Mouse (Mus musculus) left cerebral cortex, adult 18-20 months (tissue): Measurements from ENCODE around the gene Fkbp14. TPM values are rescaled to one million over a fixed set of nuclear protein-coding genes. Genes with fewer than 3 reads are reported as not detected.
A peak's percentile ranks its signal among the peaks of the same experiment; 100 is the strongest.

Experiments
- DNase-seq, 2 experiments: peaks; one replicate each; pipeline ENCODE4 v3.0.0; 2021 to 2022; ENCODE audit warnings: low spot score in 2 of 2, mixed read lengths in 1 of 2
- total RNA-seq, 2 experiments: library from RNA; stranded (reverse); gene quantifications; 2 replicates each; pipeline ENCODE4 v1.2.3; 2021

The Fkbp14 gene
- total RNA-seq, 2 experiments from 2014 or later, result 9.5 to 9.9 TPM

DNA sequence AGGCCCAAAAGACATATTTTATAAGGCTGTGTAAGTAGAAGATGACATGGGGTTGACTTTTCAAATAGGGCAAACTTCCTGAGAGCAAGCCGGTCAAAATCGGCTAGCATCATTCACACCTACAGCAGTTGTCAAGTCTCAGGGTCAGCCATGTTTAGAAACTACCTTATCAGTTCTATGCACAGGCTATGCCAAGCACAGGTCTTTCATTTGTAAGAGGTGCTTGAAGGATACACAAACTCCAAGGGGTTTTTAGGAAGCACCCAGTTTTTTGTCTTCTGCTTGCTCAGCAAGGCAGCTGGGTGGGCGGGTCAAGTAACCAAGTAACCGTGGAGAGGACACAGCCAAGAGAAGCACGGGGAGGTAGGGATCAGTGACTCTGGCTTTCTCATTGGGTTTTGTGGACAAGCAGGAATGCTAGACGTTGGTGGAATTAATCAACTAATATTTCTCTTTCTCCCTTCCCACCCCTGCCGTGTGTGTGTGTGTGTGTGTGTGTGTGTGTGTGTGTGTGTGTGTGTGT is 46.2 kb downstream of the Fkbp14 start:
- DNase-seq, result no peak

DNA sequence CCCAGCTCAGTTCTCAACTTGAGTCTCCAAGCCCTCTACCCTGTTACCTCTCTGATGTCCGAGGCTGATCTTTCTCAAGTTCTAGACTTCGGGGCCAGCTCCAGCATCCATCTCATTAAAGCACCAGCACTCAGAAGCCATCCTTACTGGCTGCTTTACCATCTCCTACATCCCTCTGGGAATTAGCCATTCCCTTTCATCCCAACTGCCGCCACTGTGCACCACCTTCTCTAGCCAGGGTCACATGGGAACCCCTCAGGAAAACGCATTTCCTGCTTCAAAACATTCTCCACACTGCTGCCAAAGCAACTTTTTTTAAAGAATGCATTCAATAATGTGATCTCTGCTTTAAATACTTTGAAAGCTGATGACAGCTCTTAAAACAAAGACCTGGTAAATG is 47.8 kb downstream of the Fkbp14 start:
- DNase-seq, result no peak

DNA sequence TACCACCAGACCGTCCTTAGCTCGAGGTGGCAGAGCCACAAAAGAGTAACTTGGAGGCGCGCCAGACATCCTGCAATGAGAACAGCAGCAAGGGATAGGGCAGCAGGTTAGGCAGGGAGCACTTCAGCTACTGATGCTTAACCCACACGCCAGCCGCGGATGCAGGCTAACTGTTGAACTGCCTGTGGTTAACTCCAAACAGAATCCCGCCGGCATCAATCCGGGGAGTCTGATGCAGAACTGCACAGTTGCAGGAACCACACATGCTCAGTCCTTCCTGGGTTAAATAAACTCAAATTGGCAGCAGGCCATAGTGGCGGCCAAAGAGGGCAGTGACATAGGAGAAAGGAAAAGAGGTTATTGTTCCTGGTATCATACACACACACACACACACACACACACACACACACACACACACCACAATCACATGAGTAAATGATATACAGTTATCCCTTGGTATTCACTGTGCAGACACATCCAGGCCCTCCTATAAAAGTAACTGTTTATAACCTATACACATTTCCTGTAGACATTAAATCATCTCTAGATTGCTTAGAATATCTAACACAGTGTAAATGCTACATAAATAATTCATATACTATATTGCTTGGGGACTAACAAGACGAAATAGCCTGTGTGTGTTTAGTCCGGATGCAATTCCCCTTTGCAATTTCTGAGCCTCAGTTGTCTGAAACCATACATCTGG is 48.6 kb downstream of the Fkbp14 start:
- DNase-seq, result no peak

DNA sequence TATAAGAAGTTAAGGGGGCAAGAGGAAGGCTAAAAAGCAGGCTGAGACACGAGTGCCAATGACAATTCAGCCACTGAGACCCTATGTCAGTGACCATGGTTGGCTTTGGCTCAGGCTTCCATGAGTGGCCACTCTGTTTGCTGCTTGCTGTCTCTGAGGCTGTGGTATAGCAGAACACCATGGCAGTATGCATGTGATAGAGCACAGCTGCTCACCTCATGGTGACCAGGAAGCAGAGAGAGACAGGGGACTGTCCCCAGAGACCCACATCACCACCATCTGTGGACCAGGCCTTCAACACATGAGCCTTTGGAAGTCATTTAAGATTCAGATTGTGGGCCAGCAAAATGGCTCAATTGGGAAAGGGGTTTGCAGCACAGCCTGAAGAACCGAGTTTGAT is 53.5 kb downstream of the Fkbp14 start:
- DNase-seq, result no peak

DNA sequence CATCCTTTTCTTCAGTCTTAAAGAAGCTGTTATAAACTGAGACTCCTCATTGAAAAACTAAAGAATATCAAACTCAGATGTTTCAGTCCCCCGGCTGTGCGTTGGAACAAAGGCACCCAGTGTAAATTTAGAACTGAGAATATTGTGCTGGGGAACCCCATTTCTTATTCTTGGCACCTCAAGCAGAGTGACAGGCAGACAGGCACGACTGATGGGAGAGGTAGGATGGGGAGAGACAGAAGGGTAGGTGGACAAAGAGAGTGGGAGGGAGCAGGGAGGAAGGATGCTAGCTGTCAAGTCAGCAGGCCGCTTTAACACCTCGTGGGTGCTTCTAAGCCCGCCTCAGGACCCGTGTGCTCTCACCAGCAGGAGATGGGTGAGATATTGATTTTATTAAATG is 54.3 kb downstream of the Fkbp14 start:
- peak; percentile 12 to 37 for DNase-seq

DNA sequence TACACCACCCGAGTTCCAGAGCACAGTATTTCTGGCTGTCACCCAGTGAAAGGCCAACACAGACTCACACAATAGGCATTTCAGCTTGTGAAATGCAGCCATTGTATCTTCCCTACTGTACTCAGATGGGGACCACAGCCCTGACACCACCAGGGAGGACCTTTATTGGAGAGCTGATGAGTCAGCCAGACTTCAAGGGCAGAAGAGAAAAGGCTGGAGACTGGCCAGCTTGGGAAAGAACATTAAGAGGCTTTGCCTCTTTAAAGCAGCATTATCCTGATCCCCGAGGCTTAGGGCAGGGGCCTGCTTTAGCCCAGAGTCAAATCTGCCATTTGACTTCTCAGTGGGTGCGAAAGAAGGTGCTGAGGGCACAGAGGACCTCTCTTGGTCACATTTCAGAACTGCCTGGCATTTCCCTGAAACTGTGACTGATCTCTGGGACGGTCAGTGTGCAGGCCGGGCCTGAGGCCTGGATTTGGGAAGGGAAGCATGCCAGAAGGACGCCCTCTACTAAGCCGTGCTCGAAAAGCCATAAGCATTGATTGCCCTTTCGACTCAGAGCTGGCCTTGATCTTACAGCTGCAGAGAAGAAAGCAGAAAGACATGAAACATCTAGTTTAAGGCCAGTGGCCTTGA is 56.7 kb downstream of the Fkbp14 start:
- DNase-seq, result no peak

DNA sequence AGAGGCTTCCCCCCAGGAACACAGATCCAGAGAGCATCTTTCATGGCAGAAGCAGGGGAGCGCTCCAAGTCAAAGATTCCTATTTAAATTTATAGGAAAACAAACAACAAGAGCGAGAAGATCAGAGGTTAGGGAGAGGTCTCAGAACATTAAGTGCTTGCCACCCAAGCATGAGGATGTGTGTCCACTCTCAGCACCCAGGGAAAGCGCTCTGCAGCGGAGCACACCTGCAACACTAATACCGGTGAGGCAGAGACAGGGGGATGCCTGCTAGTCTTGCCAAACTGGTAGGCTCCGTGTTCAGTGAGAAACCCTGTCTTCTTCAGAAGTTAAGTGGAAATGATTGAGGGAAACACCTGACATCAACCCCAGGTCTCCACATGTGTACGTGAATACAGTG is 57.7 kb downstream of the Fkbp14 start:
- DNase-seq, result no peak

DNA sequence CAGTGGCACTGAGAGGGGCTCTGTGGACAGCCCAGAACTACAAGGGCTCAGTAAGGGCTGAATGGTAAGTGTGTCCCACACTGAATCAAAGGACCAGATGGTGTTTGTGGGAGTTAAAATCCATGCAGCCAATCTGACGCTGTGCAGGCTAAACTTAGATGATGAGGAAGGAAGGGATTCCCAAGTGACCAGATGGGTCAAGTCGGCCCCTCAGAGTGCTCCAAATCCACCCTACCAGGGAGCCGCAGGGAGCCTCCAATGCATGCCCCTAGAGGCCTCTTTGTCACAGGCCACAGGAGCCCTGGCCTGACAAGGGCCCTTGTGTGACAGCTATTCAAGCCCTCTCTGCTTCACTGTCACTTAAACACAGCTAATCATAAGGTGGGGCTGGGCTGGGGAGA is 58.3 kb downstream of the Fkbp14 start:
- peak; percentile 22 to 47 for DNase-seq

DNA sequence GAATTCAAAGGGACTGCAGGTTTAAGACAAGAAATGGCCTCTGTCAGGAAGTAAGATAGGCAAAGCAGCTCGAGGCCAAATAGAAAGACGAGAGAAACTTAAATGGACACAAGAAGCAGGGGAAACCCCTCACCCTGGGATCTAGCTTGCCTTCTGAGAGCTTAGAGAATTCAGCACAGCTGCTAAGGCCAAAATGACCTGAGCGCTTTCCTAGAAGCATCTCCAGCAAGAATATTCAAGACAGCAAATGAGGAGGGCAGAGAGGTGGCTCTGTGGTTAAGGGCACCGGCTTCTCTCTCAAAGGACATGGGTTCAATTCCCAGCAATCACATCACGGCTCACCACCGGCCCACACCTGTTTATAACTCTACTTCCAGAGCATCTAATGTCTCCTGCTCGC is 60.1 kb downstream of the Fkbp14 start:
- DNase-seq, result no peak

DNA sequence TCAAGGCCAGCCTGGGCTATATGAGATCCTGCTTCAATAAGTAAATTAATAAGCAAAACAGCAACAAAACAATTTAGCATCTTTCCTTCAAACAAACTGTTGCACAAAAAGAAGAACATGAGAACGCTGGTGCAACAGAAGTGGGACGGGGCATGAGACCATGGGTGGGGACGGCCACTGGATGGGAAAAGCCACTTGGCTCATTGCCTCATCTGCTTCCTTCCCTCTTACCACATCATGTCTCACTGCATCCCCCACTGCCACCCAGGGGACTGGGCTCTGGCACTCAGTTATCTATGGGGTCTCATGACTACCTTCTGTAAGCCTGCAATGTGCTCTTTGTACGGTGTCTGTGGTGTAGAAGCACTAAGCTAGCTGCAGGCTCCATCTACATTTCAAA is 61.6 kb downstream of the Fkbp14 start:
- DNase-seq, result no peak

DNA sequence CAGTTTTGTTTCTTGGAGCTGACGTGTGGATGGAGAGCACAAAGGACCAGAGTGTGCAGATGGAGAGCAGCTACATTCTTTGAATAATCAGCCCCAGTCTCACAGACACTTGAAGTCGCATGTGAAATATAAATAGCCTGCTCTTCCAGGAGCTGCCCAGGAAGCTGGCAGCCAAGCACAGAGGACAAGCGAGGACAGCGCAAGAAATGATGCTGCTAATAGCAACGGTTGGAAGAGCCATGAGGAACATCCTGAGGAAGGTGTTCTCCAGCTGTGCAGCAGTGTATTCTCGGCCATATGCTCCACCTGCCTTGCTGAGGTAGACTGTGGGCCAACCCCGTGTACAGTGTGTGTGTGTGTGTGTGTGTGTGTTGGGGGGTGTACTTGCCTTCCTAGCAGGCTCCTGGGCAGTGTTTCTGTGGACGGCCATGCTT is 66.0 kb downstream of the Fkbp14 start:
- peak; percentile 38 to 51 for DNase-seq

DNA sequence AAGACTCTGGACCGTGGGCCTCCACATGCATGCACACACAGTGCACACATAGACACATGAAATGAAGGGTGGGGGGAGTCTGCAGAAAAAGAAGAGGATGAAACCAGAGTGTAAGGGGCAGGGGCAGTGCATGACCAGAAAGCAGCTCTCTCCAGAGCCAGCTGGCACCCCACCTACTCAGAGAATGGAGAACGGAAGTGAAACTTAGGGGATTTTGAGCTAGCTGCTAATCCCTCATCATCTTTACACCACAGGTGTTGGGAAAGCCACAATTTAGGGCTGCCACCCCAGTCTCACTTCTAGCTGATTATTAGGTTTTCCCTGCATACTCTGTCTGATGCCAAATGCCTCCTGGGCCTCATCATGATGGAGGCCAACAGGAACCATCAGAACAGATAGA is 66.9 kb downstream of the Fkbp14 start:
- DNase-seq, result no peak

DNA sequence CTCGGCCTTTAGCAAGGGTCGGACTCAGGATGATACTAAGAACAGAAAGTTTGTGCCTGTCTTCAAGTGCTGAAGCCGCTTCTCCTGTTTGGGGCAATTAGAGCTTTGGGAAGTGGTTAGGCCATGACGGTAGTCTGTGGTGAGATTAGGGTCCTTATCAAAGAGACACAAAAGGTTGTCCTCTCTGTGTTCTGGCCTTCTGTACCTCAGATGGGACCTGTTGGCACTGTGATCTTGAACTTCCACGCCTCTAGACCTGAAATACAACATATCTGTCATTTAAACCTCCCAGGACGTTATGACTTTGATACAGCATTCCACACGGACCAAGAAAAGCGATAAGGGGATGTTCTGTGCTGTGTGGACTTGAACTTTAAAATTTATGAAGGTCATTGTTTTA is 68.4 kb downstream of the Fkbp14 start:
- DNase-seq, result no peak

Other genes starting within 250 kb of the Fkbp14 start
- gene Wipf3, start 167.7 kb downstream of the Fkbp14 start, total RNA-seq, result 10 to 100 TPM; 73.0 to 85.6 TPM
- gene Scrn1, start 30.8 kb downstream of the Fkbp14 start, total RNA-seq, result 100 to 1,000 TPM; 148 TPM
- gene Plekha8, start 2.2 kb downstream of the Fkbp14 start, total RNA-seq, result 10 to 100 TPM; 11.2 to 13.1 TPM
- 100 to 1,000 TPM; 106 to 117 TPM for gene Mturn, start 84.3 kb upstream of the Fkbp14 start, total RNA-seq
- 10 to 100 TPM; 12.6 to 14.6 TPM for gene Znrf2, start 219.6 kb upstream of the Fkbp14 start, total RNA-seq